Mouse (Mus musculus): ENCODE data around the gene Exosc6. TPM values are rescaled to one million over a fixed set of nuclear protein-coding genes. Genes with fewer than 3 reads are reported as not detected.
"Not testable (repeated sequence)": the region's sequence is repeated elsewhere in the genome, so short reads cannot be mapped to it uniquely, and the experiment has no call there.

Gene Exosc6
- not detected in 2 replicates for polyA plus RNA-seq (2011; ENCODE audit: insufficient read length, low read depth, missing spikeins)

DNA sequence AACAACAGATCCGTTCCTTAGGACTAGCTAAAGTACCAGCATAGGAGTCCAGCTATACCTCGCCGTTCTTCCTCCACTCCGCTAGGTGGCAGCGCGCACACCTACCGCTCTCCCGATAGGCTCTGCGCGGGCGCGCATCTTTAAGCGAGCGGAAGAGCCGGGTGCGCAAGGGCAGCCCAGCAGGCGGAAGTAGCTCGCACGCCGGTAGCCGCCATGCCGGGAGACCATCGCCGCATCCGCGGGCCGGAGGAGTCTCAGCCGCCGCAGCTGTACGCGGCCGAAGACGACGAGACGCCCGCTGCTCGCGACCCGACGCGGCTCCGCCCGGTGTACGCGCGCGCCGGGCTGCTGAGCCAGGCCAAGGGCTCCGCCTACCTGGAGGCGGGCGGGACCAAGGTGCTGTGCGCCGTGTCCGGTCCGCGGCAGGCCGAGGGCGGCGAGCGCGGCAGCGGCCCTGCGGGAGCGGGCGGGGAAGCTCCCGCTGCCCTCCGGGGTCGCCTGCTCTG is at the start of gene Exosc6:
Exosc6 (plus strand) TSS at position 182 of the 506 bp plus-strand sequence.
- peaks cover 13% of the 10 kb centered on the region for H3K4me1 ChIP-seq (ENCODE audit: control insufficient read depth, insufficient read depth, low read length)
- peak within 1 kb of the TSS; percentile 81 for H3K27ac ChIP-seq (ENCODE audit: insufficient read depth, low read length)
- peak; percentile 51; the same call in 1 of the 2 replicates for TF ChIP-seq POLR2A (IDR thresholded peaks at IDR 0.05; ENCODE audit: low read depth, low read length)
- TF ChIP-seq CTCF (IDR thresholded peaks at IDR 0.05; ENCODE audit: borderline replicate concordance, insufficient read depth, low read length) = peak; percentile 89; the same call in 1 of the 2 replicates
- peak within 1 kb of the TSS; percentile 58 for H3K4me3 ChIP-seq (ENCODE audit: insufficient read depth, low read length)

DNA sequence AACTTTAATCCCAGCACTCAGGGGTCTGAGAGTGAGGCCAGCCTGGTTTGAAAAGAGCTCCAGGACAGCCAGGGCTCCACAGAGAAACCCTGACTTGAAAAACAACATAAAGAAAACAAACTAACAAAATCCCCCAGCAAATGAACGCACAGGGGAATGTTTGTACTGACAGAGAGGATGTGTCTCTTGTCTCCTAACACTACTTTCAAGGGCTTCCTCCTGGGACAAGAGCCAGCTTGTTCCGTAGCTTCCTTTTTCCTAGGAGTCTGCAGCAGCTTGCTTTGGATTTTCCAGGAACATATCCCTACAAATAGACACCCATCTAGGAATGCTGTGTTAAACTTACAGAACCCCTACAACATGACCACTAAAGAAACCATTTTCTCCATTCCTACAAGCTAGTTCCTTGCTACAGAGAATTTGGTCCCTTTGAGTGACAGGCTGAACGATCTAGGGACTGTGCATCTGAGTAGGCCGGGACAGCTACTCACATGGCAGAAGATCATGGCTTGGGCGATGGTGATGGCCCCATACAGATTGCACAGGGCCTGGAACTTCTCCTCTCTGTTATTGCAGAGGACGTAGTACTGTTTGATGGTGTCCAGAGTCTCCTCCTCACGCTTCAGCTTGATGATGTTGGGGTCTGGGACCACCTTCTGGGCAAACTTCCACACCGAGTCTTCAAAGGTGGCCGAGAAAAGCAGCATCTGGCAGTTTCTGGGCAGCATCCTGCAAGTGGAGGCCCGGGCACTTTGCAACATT is 45.7 kb upstream of the Exosc6 start:
- H3K4me3 ChIP-seq (ENCODE audit: insufficient read depth, low read length); H3K27ac ChIP-seq (ENCODE audit: insufficient read depth, low read length); H3K4me1 ChIP-seq (ENCODE audit: control insufficient read depth, insufficient read depth, low read length): not testable (repeated sequence)

DNA sequence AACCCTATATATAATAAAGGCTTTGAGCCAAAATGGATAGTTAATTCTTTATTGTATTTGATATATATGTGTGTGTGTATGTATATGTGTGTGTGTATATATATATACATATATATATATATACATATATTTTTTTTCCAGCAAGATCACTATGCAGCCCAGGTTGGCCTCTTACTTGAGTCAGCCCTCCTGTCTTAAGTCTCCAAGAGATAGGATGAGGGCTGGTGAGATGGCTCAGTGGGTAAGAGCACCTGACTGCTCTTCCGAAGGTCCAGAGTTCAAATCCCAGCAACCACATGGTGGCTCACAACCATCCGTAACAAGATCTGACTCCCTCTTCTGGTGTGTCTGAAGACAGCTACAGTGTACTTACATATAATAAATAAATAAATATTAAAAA is 29.5 kb upstream of the Exosc6 start:
- not testable (repeated sequence) for H3K4me3 ChIP-seq (ENCODE audit: insufficient read depth, low read length); H3K27ac ChIP-seq (ENCODE audit: insufficient read depth, low read length); H3K4me1 ChIP-seq (ENCODE audit: control insufficient read depth, insufficient read depth, low read length)

DNA sequence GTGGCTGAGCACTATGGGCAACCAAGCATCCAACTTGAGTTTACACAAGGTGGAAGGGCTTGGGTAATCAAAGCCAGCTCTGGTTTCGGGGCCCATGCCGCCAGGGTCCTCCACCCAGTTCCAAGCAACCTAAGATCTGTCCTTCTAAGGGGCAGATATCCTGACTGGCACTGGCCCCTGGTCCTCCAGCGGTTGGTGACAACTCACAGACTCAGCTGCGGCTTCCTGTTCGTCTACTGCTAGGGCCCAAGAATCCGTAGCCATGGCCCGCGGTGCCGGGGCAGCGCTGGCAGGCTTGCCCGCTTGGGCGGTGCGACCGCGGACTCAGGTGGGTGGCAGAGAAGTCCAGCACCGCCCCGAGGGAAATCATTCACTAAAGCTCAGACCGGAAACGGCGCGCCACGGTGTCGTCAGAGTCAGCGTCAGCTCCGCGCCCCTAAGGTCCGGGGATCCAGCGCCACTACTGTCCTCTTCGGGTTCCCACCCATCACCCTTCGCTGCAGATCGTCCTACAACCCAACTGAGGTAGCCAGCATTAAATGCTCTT is 28.7 kb upstream of the Exosc6 start:
- Histone ChIP-seq H3K4me3 (ENCODE audit: insufficient read depth, low read length) (peak overlapping the region; percentile 74), H3K4me1 (ENCODE audit: control insufficient read depth, insufficient read depth, low read length) (no peaks in the 10 kb centered on the region; the same call in 1 of the 2 replicates), H3K27ac (ENCODE audit: insufficient read depth, low read length) (no peak overlapping the region)
- peak; percentile 77 for TF ChIP-seq POLR2A (IDR thresholded peaks at IDR 0.05; ENCODE audit: low read depth, low read length)
- no peak for TF ChIP-seq CTCF (IDR thresholded peaks at IDR 0.05; ENCODE audit: borderline replicate concordance, insufficient read depth, low read length)

DNA sequence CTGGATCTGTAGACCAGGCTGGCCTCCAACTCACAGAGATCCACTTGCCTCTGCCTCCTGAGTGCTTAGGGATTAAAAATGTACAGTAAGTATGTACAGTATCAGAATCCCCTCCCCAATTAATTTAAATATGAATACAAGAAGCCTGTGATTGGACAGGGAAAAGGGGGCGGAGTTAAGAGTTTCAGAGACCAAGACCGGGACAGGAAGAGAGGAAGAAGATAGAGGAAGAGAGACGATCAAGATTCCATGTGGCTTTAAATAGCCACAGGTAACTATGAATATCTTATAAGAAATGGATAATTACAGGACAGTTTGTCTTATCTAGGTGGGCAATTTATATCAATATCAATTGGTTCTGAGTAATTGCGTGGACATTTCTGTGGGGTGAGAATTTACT is 26.6 kb upstream of the Exosc6 start:
- Histone ChIP-seq H3K4me3 (ENCODE audit: insufficient read depth, low read length) (no peak overlapping the region), H3K27ac (ENCODE audit: insufficient read depth, low read length) (no peak overlapping the region), H3K4me1 (ENCODE audit: control insufficient read depth, insufficient read depth, low read length) (no peaks in the 10 kb centered on the region; the same call in 1 of the 2 replicates)
- TF ChIP-seq POLR2A (IDR thresholded peaks at IDR 0.05; ENCODE audit: low read depth, low read length) (no peak), CTCF (IDR thresholded peaks at IDR 0.05; ENCODE audit: borderline replicate concordance, insufficient read depth, low read length) (no peak)

DNA sequence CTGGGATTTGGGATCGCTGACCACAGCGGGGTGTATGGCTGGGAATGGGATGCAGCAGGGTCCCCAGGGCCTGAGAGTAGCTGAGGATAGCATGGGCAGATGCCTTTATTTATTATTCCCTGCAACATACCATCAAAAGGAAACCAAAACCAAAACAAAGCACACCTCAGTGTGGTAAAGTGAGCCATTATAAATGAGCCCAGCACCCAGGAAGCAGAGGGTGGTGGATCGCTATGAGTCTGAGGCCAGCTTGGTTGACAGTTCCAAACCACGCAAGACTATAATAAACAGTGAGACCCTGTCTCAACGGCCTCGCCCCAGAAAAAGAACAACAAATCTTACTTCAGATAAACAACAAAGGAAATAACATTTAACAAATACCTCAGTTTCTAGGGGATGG is 26.1 kb upstream of the Exosc6 start:
- no peak overlapping the region for H3K4me3 ChIP-seq (ENCODE audit: insufficient read depth, low read length)
- H3K27ac ChIP-seq (ENCODE audit: insufficient read depth, low read length) = no peak overlapping the region
- no peak for TF ChIP-seq CTCF (IDR thresholded peaks at IDR 0.05; ENCODE audit: borderline replicate concordance, insufficient read depth, low read length)
- no peaks in the 10 kb centered on the region; the same call in 1 of the 2 replicates for H3K4me1 ChIP-seq (ENCODE audit: control insufficient read depth, insufficient read depth, low read length)

DNA sequence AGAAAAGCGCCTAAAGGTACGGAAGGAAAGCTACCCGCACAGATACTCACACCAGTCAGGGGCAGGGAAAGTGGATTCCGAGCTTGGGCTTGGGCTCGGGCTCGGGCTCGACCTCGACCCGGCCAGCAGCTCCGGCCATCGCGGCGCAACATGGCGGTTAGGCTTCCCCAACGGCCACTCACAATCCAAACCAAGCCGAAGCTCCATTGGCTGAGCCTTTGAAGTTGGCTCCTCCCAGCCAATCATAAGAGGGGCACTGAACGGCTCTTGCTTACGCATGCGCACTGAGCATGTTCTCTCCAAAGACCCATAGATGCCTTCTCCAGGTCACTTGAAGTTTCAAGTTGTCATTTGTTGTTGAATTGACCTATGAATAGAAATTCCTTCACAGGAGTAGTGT is 24.6 kb upstream of the Exosc6 start, which contains the start of gene Ddx19b:
Ddx19b (minus strand) TSS at position 180 of the 400 bp plus-strand sequence.
- TF ChIP-seq CTCF (IDR thresholded peaks at IDR 0.05; ENCODE audit: borderline replicate concordance, insufficient read depth, low read length) = no peak
- TF ChIP-seq POLR2A (IDR thresholded peaks at IDR 0.05; ENCODE audit: low read depth, low read length) = no peak
- Histone ChIP-seq H3K4me1 (ENCODE audit: control insufficient read depth, insufficient read depth, low read length) (peaks cover 5% of the 10 kb centered on the region; the same call in 1 of the 2 replicates), H3K4me3 (ENCODE audit: insufficient read depth, low read length) (no peak within 1 kb of the TSS), H3K27ac (ENCODE audit: insufficient read depth, low read length) (no peak within 1 kb of the TSS)

DNA sequence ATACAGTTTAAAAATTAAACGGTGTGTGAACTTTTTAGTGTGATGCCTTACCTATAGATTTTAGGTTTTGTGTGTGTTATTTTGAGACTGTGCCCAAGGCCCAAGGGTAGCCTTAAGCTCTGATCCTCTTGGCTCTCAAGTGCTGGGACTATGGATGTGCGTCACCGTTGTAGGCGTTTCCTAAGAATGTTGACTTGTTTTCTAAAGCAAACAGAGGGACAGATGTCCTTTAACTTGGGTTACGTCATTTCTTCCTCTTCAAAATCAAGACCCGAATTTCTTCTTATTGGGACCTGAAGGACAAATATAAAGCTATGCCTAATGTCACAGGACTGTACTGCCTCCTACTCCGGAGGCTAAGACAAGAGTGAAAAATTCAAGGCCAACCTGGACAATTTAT is 23.2 kb upstream of the Exosc6 start, which contains the start of gene Aars:
Aars (plus strand) TSS at position 229 of the 400 bp plus-strand sequence.
- Histone ChIP-seq H3K4me1 (ENCODE audit: control insufficient read depth, insufficient read depth, low read length) (peaks cover 5% of the 10 kb centered on the region; the same call in 1 of the 2 replicates), H3K4me3 (ENCODE audit: insufficient read depth, low read length) (peak within 1 kb of the TSS; percentile 93), H3K27ac (ENCODE audit: insufficient read depth, low read length) (peak within 1 kb of the TSS; percentile 84)
- TF ChIP-seq POLR2A (IDR thresholded peaks at IDR 0.05; ENCODE audit: low read depth, low read length) (no peak), CTCF (IDR thresholded peaks at IDR 0.05; ENCODE audit: borderline replicate concordance, insufficient read depth, low read length) (no peak)

DNA sequence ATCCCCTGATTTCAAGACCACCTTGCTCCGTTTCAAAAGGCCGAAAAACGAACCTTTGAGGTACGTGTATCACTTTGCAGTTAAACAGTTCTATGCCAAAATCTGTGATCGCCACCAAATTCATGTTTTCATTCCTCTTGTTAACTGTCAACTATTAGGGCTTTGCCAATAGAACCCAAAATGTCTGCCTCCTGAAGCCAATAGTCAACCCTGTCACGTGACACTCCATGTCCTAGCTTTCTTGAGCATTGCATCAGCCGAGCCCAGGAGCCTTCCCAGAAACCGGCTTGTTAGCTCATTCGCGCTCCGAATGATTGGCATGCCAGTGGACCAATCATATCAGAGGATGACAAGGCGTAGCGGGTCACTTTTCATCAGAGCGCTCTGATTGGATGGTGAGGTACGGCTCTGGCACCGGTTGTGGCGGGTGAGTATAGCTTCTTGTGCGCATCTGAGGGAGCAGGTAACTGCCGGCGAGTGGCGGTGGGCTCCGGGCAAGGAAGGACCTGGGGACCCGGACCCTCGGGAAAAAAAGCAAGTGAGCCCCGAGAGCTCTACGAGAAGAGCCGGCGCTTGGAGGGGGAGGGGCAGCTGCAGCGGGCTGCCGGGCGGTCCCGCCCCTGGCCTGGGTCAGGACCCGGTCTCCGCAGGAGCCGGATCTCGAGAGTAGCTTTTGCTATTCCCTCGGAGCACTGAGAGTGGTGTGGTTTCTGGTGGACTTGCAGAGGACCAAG is 22.5 kb upstream of the Exosc6 start:
- Histone ChIP-seq H3K27ac (ENCODE audit: insufficient read depth, low read length) (peak overlapping the region; percentile 84), H3K4me3 (ENCODE audit: insufficient read depth, low read length) (peak overlapping the region; percentile 93), H3K4me1 (ENCODE audit: control insufficient read depth, insufficient read depth, low read length) (peaks cover 5% of the 10 kb centered on the region; the same call in 1 of the 2 replicates)
- TF ChIP-seq POLR2A (IDR thresholded peaks at IDR 0.05; ENCODE audit: low read depth, low read length) (peak; percentile 81), CTCF (IDR thresholded peaks at IDR 0.05; ENCODE audit: borderline replicate concordance, insufficient read depth, low read length) (no peak)
